11 mouse cellular contexts compared by ENCODE assay signal in the genomic region with DNA sequence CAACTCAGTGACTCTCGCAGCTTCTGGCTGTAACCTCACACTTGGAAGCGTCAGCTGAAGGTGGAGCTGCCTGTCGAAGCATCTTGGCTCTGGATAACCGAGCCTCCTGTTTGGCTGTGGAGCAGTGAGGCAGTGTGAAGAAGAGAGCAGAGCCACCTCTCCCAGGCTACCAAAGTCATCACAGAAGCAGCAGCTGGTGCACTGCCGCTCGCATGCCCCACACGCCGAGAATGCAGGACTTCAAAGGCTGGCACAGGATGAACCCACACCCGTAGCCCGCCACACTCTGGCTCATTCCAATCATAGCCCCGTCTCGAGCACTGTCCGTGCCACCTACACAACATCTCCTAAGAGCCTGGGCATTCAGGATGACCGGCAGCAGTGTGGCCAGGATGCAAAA.
DNase-seq lines count a peak whose midpoint lies in the region.
"Had no signal": no experiment of that assay in that cellular context is flagged by ENCODE, and none has a peak within 500 bp of the region (broad histone marks: within the 10 kb centered on the region; RNA-seq: fewer than 3 reads in every experiment).

No protein-coding gene starts in this region.

- DNase-seq in gastrocnemius, postnatal 25 days: peak; percentile 20
- DNase-seq in gastrocnemius, adult 18-20 months (ENCODE audit: low spot score): no peak
- DNase-seq in brain, adult 2 months (ENCODE audit: low read depth, low spot score): peak; percentile 55
- DNase-seq in cerebellum, postnatal 25 days: peak; percentile 43 to 57
- DNase-seq in thymus, postnatal 36 days: peak; percentile 75 to 84
- DNase-seq in lung, postnatal 25 days (ENCODE audit: low spot score): no peak
- DNase-seq in left cerebral cortex, adult 8-10 months (ENCODE audit: low spot score in 2 of 2): no peak
- DNase-seq: B cell, adult 2 months; heart, postnatal 10 days; kidney, adult 9 months; lung, postnatal 36 days had no signal

Comparison
In these comparisons a context has a peak if more than half of its experiments do, and no peak if none do; other contexts are left out.
1. DNase-seq: peak in gastrocnemius, postnatal 25 days (single experiment), brain, adult 2 months (single experiment), cerebellum, postnatal 25 days (2 of 2) and thymus, postnatal 36 days (2 of 2); none in gastrocnemius, adult 18-20 months (single experiment), lung, postnatal 25 days (single experiment) and left cerebral cortex, adult 8-10 months (0 of 2).